Mouse (Mus musculus) heart, postnatal 0 days (tissue): ENCODE measurements at regions not wholly inside any gene's neighbourhood (a gene's known extent, or its start where the extent isn't known, plus 50 kb on each side); places are given as distances from the start of the nearest gene placed in this dataset.

Experiments used
- ATAC-seq: fragments of 200-750 bp; cut with Nextera tagmentation; 2 replicates; pipeline ENCODE4 v1.8.0; 2017; ENCODE audit warnings: low read depth, moderate number of reproducible peaks, moderate library complexity; ENCODE audit not compliant: insufficient read depth
- DNase-seq: peaks from one replicate; pipeline ENCODE4 v3.0.0-alpha.2; 2016; ENCODE audit warnings: low spot score
- H3K27ac ChIP-seq: fragments of 300-500 bp; sonication (generic); 2 replicates; pipeline ENCODE4 v1.5.1; 2014; ENCODE audit warnings: low read depth, mild to moderate bottlenecking
- H3K27me3 ChIP-seq: fragments of 300-500 bp; sonication (generic); 2 replicates; pipeline ENCODE4 v1.6.1; 2014; ENCODE audit warnings: low read length, mixed read lengths; ENCODE audit not compliant: control insufficient read depth, insufficient read depth
- H3K36me3 ChIP-seq: fragments of 300-500 bp; sonication (generic); replicated peaks from 2 replicates; pipeline ENCODE4 v1.6.1; 2014; ENCODE audit warnings: low read length, mixed read lengths; ENCODE audit not compliant: control insufficient read depth, insufficient read depth
- H3K4me1 ChIP-seq: fragments of 300-500 bp; sonication (generic); 2 replicates; pipeline ENCODE4 v1.6.1; 2014; ENCODE audit warnings: antibody characterized with exemption; ENCODE audit not compliant: control insufficient read depth, insufficient read depth
- H3K4me2 ChIP-seq: fragments of 300-500 bp; sonication (generic); 2 replicates; pipeline ENCODE4 v1.6.1; 2014; ENCODE audit warnings: low read depth, mild to moderate bottlenecking, low read length, moderate library complexity
- H3K4me3 ChIP-seq: fragments of 300-500 bp; sonication (generic); 2 replicates; pipeline ENCODE4 v1.5.1; 2014; ENCODE audit warnings: low read depth, low read length
- H3K9ac ChIP-seq: fragments of 300-500 bp; sonication (generic); replicated peaks from 2 replicates; pipeline ENCODE4 v1.6.1; 2014; ENCODE audit warnings: low read depth, low read length, mixed read lengths
- H3K9me3 ChIP-seq: fragments of 300-500 bp; sonication (generic); replicated peaks from 2 replicates; pipeline ENCODE4 v1.6.1; 2016; ENCODE audit warnings: low read length; ENCODE audit not compliant: control insufficient read depth
- CTCF ChIP-seq: IDR thresholded peaks from 2 replicates; pipeline ENCODE4 v1.5.1; 2016; ENCODE audit warnings: antibody characterized with exemption, control low read depth, low read depth
- EP300 ChIP-seq: IDR thresholded peaks from 2 replicates; pipeline ENCODE4 v1.6.1; 2016; ENCODE audit warnings: antibody characterized with exemption, low read depth
- WGBS: fragments of 180-500 bp; shearing (Covaris S2); extraction: QIAGEN DNeasy Blood & Tissue Kit; methylation state at CpG from one replicate; pipeline ENCODE4 v1.1.7; 2014; 5-methylcytosine and 5-hydroxymethylcytosine counted together

DNA sequence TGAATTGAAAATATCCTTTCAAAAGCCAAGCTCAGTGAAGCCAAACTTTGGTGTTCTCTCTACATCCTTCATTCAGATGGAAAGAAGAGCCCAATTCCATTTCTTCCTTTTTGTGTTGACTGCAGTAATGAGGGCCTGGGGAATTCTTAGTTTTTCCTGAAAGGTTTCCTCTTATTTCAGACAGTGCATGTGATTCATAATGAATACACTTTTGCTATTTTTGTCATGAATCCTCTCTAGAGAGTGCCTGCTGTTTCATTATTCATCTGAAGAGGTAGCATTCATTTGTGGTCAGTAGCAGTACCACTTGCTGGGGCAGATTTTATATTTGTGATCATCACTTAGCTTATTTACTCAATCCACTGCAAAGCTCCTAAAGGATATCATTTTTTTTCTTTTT, 303.0 kb upstream of the Anxa10 start:
- Histone ChIP-seq H3K27me3 (no peaks in the 10 kb centered on the region), H3K4me3 (no peak overlapping the region), H3K9ac (no peak overlapping the region), H3K4me1 (no peaks in the 10 kb centered on the region), H3K36me3 (no peaks in the 10 kb centered on the region), H3K4me2 (no peak overlapping the region), H3K27ac (no peak overlapping the region), H3K9me3 (no peaks in the 10 kb centered on the region)
- DNase-seq (no peak), ATAC-seq (no peak)
- TF ChIP-seq CTCF: no peak
- TF ChIP-seq EP300: no peak

- H3K4me3 ChIP-seq: no peak overlapping the region
Measured at GRCm38 (mm10) chr8:62417549-62417948, 294.6 kb upstream of the Anxa10 start.

More at GRCm38 (mm10) chr8:62417549-62417948, 294.6 kb upstream of the Anxa10 start:
- 15% methylated on average over 6 of the region's 6 CpGs for WGBS
- no peak overlapping the region for H3K27ac ChIP-seq
- no peak overlapping the region for H3K4me2 ChIP-seq
- H3K27me3 ChIP-seq: no peaks in the 10 kb centered on the region
- H3K4me1 ChIP-seq: 0 out of 2 replicates have a peak, but pooled peaks cover 4% of the 10 kb centered on the region
- ATAC-seq: peak; percentile 53
- TF ChIP-seq CTCF (no peak), EP300 (no peak)
- no peaks in the 10 kb centered on the region for H3K9me3 ChIP-seq
- H3K9ac ChIP-seq: no peak overlapping the region
- DNase-seq: no peak
- H3K36me3 ChIP-seq: no peaks in the 10 kb centered on the region
